Mouse (Mus musculus) gastrocnemius, adult 2 months (tissue): ENCODE measurements around the gene Prim2. TPM values are rescaled to one million over a fixed set of nuclear protein-coding genes. Genes with fewer than 3 reads are reported as not detected.

ENCODE experiments used
- DNase-seq: peaks from one replicate; pipeline ENCODE4 v3.0.0; 2022
- H3K27ac ChIP-seq: fragments of 200-600 bp; 2 replicates; pipeline ENCODE4 v1.8.1; 2022; ENCODE audit warnings: mild to moderate bottlenecking
- H3K4me3 ChIP-seq: fragments of 200-600 bp; 2 replicates; pipeline ENCODE4 v1.8.1; 2022; ENCODE audit warnings: mild to moderate bottlenecking, moderate library complexity
- CTCF ChIP-seq: fragments of 200-600 bp; IDR thresholded peaks from 2 replicates; pipeline ENCODE4 v1.8.1; 2022; ENCODE audit warnings: antibody characterized with exemption, mild to moderate bottlenecking, moderate library complexity
- intact Hi-C: fragments of 180-260 bp; cut with DNase I; formaldehyde crosslinking; loops from one replicate; pipeline ENCODE4 v1.15.1; 2025
- long read RNA-seq, 2 experiments: library from polyadenylated mRNA; stranded (forward); transcript quantifications; one replicate each; pipeline ENCODE4 v2.0.0; 2021
- total RNA-seq, 2 experiments: library from RNA; stranded (reverse); gene quantifications; 2 replicates each; pipeline ENCODE4 v1.2.3; 2021

Prim2 gene
- total RNA-seq: 1 to 10 TPM; 1.2 to 1.3 TPM
- long read RNA-seq, experiment 1: 0 reads
- long read RNA-seq, experiment 2: 0 reads

- TF ChIP-seq CTCF: peak; percentile 26; the same call in 1 of the 2 replicates
- Histone ChIP-seq H3K27ac (peak within 1 kb of the TSS; percentile 80), H3K4me3 (peak within 1 kb of the TSS; percentile 92)
- intact Hi-C loops: loop anchor here (5.0 kb wide), 2 partner anchors 53 to 298 kb away; no protein-coding TSS in a partner anchor
- peak; percentile 91 for DNase-seq
These were observed at the start of gene Prim2 for GRCm38 (mm10) chr1:33669708-33670141. TSS of gene Prim2 (minus strand) at chr1:33669795.

- Histone ChIP-seq H3K27ac (no peak overlapping the region), H3K4me3 (no peak overlapping the region)
- no peak for TF ChIP-seq CTCF
- intact Hi-C loops: no loop called here
- DNase-seq: no peak
These were observed 48.0 kb upstream of the Prim2 start for GRCm38 (mm10) chr1:33717636-33718035.

GRCm38 (mm10) chr1:33714796-33715195 lies 45.2 kb upstream of the Prim2 start:
- Histone ChIP-seq H3K27ac (no peak overlapping the region), H3K4me3 (no peak overlapping the region)
- no peak for TF ChIP-seq CTCF
- no peak for DNase-seq
- intact Hi-C loops: no loop called here

- peak; percentile 38 for DNase-seq
- no peak overlapping the region for H3K4me3 ChIP-seq
- H3K27ac ChIP-seq: no peak overlapping the region
- no peak for TF ChIP-seq CTCF
- intact Hi-C loops: no loop called here
These were observed 42.4 kb upstream of the Prim2 start for GRCm38 (mm10) chr1:33712026-33712425.

GRCm38 (mm10) chr1:33709615-33710014 lies 40.0 kb upstream of the Prim2 start:
- TF ChIP-seq CTCF: no peak
- H3K4me3 ChIP-seq: no peak overlapping the region
- intact Hi-C loops: no loop called here
- no peak for DNase-seq
- no peak overlapping the region for H3K27ac ChIP-seq

GRCm38 (mm10) chr1:33701244-33701643 lies 31.6 kb upstream of the Prim2 start:
- intact Hi-C loops: no loop called here
- DNase-seq: no peak
- TF ChIP-seq CTCF: no peak
- Histone ChIP-seq H3K27ac (no peak overlapping the region), H3K4me3 (no peak overlapping the region)

GRCm38 (mm10) chr1:33696016-33696415 lies 26.4 kb upstream of the Prim2 start:
- DNase-seq: no peak
- H3K27ac ChIP-seq: no peak overlapping the region
- H3K4me3 ChIP-seq: no peak overlapping the region
- TF ChIP-seq CTCF: no peak
- intact Hi-C loops: no loop called here

- intact Hi-C loops: no loop called here
- H3K4me3 ChIP-seq: no peak overlapping the region
- no peak for DNase-seq
- TF ChIP-seq CTCF: no peak
- H3K27ac ChIP-seq: no peak overlapping the region
These were observed 24.3 kb upstream of the Prim2 start for GRCm38 (mm10) chr1:33693893-33694292.

- intact Hi-C loops: no loop called here
- TF ChIP-seq CTCF: no peak
- DNase-seq: no peak
These were observed 20.5 kb upstream of the Prim2 start for GRCm38 (mm10) chr1:33690087-33690448.

GRCm38 (mm10) chr1:33689446-33690086 lies 20.0 kb upstream of the Prim2 start:
- intact Hi-C loops: no loop called here
- no peak for TF ChIP-seq CTCF
- no peak for DNase-seq
- peak overlapping the region; percentile 38 for H3K27ac ChIP-seq
- H3K4me3 ChIP-seq: no peak overlapping the region

More at GRCm38 (mm10) chr1:33690087-33690448, 20.5 kb upstream of the Prim2 start:
- Histone ChIP-seq H3K4me3 (no peak overlapping the region), H3K27ac (0 out of 2 replicates have a peak overlapping the region, but pooled peaks have one; percentile 3)

- no peak for DNase-seq
- intact Hi-C loops: no loop called here
- no peak for TF ChIP-seq CTCF
- H3K4me3 ChIP-seq: no peak overlapping the region
- H3K27ac ChIP-seq: peak overlapping the region; percentile 38; the same call in 1 of the 2 replicates
These were observed 19.2 kb upstream of the Prim2 start for GRCm38 (mm10) chr1:33688810-33689209.

GRCm38 (mm10) chr1:33684459-33684858 lies 14.9 kb upstream of the Prim2 start:
- Histone ChIP-seq H3K27ac (no peak overlapping the region), H3K4me3 (no peak overlapping the region)
- intact Hi-C loops: no loop called here
- peak; percentile 66 for TF ChIP-seq CTCF
- DNase-seq: no peak

GRCm38 (mm10) chr1:33680890-33681289 lies 11.3 kb upstream of the Prim2 start:
- TF ChIP-seq CTCF: no peak
- no peak overlapping the region for H3K27ac ChIP-seq
- no peak overlapping the region for H3K4me3 ChIP-seq
- no peak for DNase-seq
- intact Hi-C loops: no loop called here

GRCm38 (mm10) chr1:33680435-33680834 lies 10.8 kb upstream of the Prim2 start:
- no peak for DNase-seq
- no peak for TF ChIP-seq CTCF
- intact Hi-C loops: no loop called here
- H3K27ac ChIP-seq: no peak overlapping the region
- H3K4me3 ChIP-seq: no peak overlapping the region
